Mouse (Mus musculus) cerebellum, adult 18-20 months (tissue): ENCODE measurements around the gene Ccl6.
"Not testable (repeated sequence)": the region's sequence is repeated elsewhere in the genome, so short reads cannot be mapped to it uniquely, and the experiment has no call there.

Experiments
- DNase-seq, 2 experiments: peaks; one replicate each; pipeline ENCODE4 v3.0.0; 2021

The Ccl6 gene

GRCm38 (mm10) chr11:83556085-83556781 is 36.7 kb downstream of the Ccl6 start:
- DNase-seq: peak; percentile 4 to 7

- no peak for DNase-seq
Measured at GRCm38 (mm10) chr11:83551668-83552067, 41.2 kb downstream of the Ccl6 start.

DNA sequence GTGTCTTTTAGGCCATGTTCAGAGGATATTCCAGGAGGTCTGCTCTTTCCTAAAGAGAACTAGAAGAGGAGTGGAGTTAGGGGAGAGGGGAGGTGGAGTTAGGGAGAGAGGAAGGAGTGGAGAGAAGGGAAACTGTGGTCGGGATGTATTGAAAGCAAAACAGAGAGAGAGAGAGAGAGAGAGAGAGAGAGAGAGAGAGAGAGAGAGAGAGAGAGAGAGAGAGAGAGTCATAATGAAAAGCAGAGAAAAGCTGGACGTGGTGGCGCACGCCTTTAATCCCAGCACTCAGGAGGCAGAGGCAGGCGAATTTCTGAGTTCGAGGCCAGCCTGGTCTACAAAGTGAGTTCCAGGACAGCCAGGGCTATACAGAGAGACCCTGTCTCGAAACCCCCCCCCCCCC is 41.9 kb downstream of the Ccl6 start:
- DNase-seq: not testable (repeated sequence)

DNA sequence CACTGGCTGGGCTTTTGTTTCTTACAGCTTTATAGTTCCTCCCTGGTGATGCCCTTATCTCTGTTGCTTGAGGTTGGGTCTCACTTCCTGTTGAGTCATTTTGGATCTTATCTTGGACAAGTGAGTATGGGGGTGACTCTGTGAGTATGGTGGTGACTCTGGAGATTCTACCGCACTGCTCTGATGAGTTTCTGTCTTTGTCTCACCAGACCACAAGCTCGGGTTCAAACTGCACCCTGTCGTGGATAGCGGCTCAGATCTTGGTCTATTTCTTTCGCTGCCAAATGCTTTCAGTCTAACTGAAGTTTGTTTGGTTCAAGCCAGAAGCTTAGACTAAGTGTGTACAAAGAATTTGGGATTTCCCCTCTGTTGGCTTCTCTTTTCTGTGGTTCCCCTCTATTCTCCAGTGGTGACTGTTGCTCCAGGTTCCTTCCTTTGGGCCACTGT is 42.7 kb downstream of the Ccl6 start:
- DNase-seq: no peak

- DNase-seq: no peak
Measured at GRCm38 (mm10) chr11:83544214-83544613, 48.7 kb downstream of the Ccl6 start.

DNA sequence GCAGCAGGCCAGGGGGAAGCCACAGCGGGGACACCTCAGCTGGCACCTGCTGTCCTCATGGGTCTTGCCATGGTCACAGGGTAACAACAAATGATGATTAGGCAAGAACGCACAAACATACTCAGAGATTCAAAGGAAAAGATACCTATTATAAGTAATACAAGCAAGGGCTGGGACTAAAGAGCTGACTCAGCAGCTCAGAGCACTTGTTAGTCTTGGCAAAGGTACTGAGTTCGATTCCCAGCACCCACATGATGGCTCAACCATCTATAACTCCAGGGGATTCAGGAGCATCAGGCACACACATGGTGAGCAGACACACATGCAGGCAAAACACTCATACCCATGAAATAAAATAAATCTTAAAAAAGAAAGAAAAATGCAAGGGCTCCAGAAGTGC is 51.5 kb downstream of the Ccl6 start:
- DNase-seq: no peak

DNA sequence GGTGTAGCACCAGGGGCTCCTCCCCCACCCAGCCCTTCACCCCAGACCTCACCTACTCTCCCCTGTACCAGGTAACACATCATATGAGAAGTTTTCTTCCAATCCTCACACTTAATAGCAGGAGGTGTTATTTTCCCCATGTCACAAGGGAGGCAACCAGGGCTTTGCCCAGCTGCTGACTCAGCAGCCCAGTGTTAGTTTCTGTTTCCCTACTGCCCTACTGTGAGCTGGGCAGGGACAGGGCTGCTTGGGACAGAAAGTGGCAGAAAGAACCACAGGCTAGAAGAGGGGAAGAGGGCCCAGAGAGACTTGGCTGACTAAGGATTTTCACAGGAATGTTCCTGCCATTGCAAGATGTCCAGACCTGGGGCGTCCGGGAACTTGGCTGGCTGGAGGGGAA is 52.0 kb downstream of the Ccl6 start:
- DNase-seq: no peak

- DNase-seq: no peak
Measured at GRCm38 (mm10) chr11:83538705-83539314, 54.1 kb downstream of the Ccl6 start.
